Mouse (Mus musculus) ES-Bruce4 (cell line): ENCODE measurements around the gene BC004004. TPM values are rescaled to one million over a fixed set of nuclear protein-coding genes. Genes with fewer than 3 reads are reported as not detected.
A peak's percentile ranks its signal among the peaks of the same experiment; 100 is the strongest.

Experiments used
- H3K27ac ChIP-seq: 2 replicates; pipeline ENCODE4 v1.5.1; 2012; ENCODE audit warnings: low read length, inconsistent platforms; ENCODE audit not compliant: insufficient read depth
- H3K27me3 ChIP-seq: 2 replicates; pipeline ENCODE4 v1.6.1; 2012; ENCODE audit warnings: mild to moderate bottlenecking, low read length, inconsistent platforms; ENCODE audit not compliant: control insufficient read depth, poor library complexity, insufficient read depth, severe bottlenecking
- H3K36me3 ChIP-seq: 2 replicates; pipeline ENCODE4 v1.6.1; 2012; ENCODE audit warnings: inconsistent platforms, mild to moderate bottlenecking, low read length, moderate library complexity; ENCODE audit not compliant: control insufficient read depth, poor library complexity, insufficient read depth, severe bottlenecking
- H3K4me1 ChIP-seq: one replicate; pipeline ENCODE4 v1.8.1; 2011; ENCODE audit warnings: low read length; ENCODE audit not compliant: control insufficient read depth, insufficient read depth
- H3K4me3 ChIP-seq: 2 replicates; pipeline ENCODE4 v1.5.1; 2011; ENCODE audit warnings: low read depth, mild to moderate bottlenecking, low read length
- H3K9ac ChIP-seq: 2 replicates; pipeline ENCODE4 v1.6.1; 2012; ENCODE audit warnings: low read depth, mild to moderate bottlenecking, inconsistent platforms; ENCODE audit not compliant: poor library complexity, severe bottlenecking
- H3K9me3 ChIP-seq: replicated peaks from 2 replicates; pipeline ENCODE4 v1.6.1; 2012; ENCODE audit warnings: mild to moderate bottlenecking, low read length, inconsistent platforms; ENCODE audit not compliant: control insufficient read depth, poor library complexity, insufficient read depth, severe bottlenecking
- CTCF ChIP-seq: IDR thresholded peaks from one replicate; pipeline ENCODE4 v1.8.1; 2011; ENCODE audit warnings: low read depth, low read length
- EP300 ChIP-seq: IDR thresholded peaks from 2 replicates; pipeline ENCODE4 v1.6.1; 2011; ENCODE audit warnings: low read depth, low read length; ENCODE audit not compliant: insufficient read depth
- POLR2A ChIP-seq: IDR thresholded peaks from one replicate; pipeline ENCODE4 v1.8.1; 2011; ENCODE audit warnings: low read length; ENCODE audit not compliant: insufficient read depth
- polyA plus RNA-seq: library from polyadenylated mRNA; stranded (reverse); fragments of >200 nt; gene quantifications from 2 replicates; pipeline ENCODE4 v1.2.4, GENCODE M21; 2011; ENCODE audit warnings: low read depth; ENCODE audit not compliant: missing spikeins, insufficient read depth, insufficient read length

Gene BC004004
- polyA plus RNA-seq, 1 experiment, result 54.0 TPM

DNA sequence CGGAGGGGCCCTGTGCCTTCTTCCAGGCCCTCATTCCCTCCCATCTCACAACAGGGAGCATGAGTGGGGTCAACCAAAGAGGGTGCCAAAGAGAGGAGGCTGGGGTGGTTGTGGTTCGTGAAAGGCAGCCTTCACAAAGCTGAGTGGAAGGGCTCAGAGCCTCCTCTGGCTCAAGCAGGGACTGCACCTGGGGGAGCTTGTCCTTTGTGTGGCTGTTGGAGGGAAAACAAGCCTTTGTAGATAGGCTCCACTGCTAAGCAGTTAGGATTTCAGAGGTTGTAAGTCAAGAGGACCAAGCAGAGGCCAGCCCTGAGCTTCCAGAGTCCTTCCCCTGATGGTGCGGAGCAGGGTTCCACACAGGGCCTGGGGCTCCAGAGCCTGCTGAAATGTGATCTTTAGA lies 34.5 kb downstream of the BC004004 start:
- TF ChIP-seq EP300 (no peak), CTCF (peak; percentile 4), POLR2A (no peak)
- Histone ChIP-seq H3K9me3 (no peaks in the 10 kb centered on the region), H3K9ac (no peak overlapping the region), H3K4me3 (no peak overlapping the region), H3K27ac (no peak overlapping the region), H3K4me1 (no peaks in the 10 kb centered on the region), H3K36me3 (no peaks in the 10 kb centered on the region), H3K27me3 (no peaks in the 10 kb centered on the region)

DNA sequence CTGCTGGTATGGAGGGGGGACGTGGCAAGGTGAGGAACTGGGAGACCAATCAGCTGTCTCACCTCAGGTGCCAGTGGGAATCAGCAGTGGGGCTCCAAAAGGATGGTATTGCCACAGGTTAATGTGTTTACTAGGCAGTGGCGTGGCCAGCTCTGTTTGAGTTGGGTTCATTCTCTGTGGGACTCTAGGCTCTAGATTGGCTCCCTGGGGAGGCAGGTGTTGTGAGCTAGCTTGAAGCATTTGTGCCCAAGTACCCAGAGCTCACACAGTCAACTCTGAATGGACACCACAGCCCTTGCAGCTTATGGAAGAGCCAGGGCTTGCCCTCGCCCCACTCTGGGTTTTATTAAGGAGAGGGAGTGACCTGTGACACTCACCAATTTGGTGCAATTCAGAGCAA lies 35.3 kb downstream of the BC004004 start:
- no peak for TF ChIP-seq POLR2A
- no peak for TF ChIP-seq CTCF
- TF ChIP-seq EP300, result no peak
- Histone ChIP-seq H3K27ac (no peak overlapping the region), H3K4me1 (no peaks in the 10 kb centered on the region), H3K9ac (no peak overlapping the region), H3K9me3 (no peaks in the 10 kb centered on the region), H3K27me3 (no peaks in the 10 kb centered on the region), H3K4me3 (no peak overlapping the region), H3K36me3 (no peaks in the 10 kb centered on the region)

DNA sequence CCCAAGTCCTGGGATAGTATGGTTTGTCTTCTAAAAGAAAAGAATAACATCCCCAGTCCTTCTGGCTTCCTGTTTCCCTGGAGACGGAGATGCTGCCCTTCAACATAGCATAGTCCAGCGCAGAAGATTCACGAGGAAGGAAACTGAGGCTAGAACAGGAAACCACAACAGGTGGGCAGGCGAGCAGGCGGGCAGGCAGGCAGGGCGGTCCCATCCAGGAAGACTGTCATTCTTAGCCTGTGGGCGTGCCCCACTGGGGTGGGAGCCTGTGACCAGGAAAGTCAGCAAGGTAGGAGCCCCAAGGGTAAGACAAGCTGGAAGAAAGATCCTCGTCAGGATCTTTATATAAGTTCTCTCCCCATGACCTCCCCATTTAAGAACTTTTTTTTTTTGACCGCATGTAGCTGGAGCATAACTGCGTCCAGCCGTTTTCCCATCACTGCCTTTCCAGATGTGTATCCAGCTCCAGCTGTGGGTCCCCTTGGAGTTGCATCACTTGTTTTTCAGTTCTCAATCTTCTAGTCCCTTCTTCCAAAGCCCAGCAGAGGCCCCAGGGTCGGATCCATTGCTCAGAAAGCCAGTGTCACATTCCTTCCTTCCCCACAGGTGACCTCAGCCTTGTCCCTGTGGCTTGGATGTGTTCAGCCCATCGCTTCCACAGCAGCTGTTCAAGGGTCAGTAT lies 35.9 kb downstream of the BC004004 start:
- Histone ChIP-seq H3K27me3 (no peaks in the 10 kb centered on the region), H3K36me3 (no peaks in the 10 kb centered on the region), H3K4me3 (no peak overlapping the region), H3K9me3 (no peaks in the 10 kb centered on the region), H3K4me1 (no peaks in the 10 kb centered on the region), H3K27ac (no peak overlapping the region), H3K9ac (no peak overlapping the region)
- no peak for TF ChIP-seq EP300
- TF ChIP-seq CTCF, result no peak
- no peak for TF ChIP-seq POLR2A

DNA sequence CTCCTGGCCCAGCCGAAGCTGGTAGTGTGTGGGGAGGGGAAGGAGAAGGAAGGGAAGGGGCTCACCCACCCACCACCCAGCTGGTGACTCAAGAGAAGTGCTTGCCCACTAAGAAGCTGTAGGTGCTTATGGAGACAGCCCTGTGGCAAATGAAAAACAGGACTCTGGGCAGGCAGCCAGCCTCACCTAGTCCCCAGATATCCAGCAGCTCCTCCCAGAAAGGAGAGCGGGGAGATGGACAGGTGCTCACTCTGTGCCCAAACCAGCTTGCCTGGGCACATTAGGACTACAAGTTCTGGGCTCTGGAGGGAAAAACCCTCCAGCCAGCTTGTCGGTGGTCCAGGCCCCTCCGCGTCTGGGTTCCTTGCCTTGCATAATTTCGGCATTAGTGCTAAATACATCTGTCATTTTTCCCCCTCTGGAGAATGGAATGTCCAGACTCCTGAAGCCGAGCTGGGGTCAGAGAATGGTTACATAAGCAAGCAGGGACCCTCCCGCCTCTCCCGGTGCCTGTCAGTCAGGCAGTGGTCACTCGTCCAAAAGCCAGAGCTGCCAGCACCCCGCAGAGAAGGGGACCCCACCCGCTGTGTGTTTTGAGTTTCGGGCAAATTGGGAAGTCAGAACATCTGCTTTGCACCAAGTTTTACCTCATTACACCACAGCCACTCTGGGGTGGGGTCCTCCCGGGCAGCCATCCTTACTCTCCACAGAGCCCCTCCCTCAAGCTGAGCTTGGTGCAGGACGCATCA lies 36.6 kb downstream of the BC004004 start:
- no peak overlapping the region for H3K9ac ChIP-seq
- no peak overlapping the region for H3K27ac ChIP-seq
- TF ChIP-seq CTCF (no peak), EP300 (no peak), POLR2A (no peak)
- H3K27me3 ChIP-seq, result no peaks in the 10 kb centered on the region
- no peaks in the 10 kb centered on the region for H3K36me3 ChIP-seq
- H3K9me3 ChIP-seq, result no peaks in the 10 kb centered on the region
- no peak overlapping the region for H3K4me3 ChIP-seq
- H3K4me1 ChIP-seq, result no peaks in the 10 kb centered on the region

DNA sequence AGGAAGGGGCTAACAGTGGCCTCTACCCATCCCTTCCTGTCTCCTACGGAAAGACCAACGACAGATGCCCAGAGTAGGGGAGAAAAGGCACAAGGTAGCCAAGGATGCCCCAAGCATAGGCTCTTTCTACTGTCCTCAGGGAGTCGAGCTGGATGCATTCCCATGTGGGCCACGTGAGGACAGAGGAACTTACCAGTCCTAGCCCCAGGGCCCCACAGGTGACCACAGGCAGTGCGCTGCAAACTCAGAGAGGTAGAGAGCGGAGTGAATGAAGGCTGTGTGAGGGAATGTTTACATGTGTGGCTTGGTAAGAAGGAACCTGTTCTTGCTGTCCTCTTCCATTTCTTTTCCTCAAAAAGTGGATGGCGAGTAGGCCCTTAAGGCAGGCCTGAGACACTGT lies 37.3 kb downstream of the BC004004 start:
- H3K27me3 ChIP-seq, result no peaks in the 10 kb centered on the region
- no peak overlapping the region for H3K9ac ChIP-seq
- TF ChIP-seq POLR2A, result no peak
- TF ChIP-seq EP300, result no peak
- no peak for TF ChIP-seq CTCF
- H3K27ac ChIP-seq, result no peak overlapping the region
- H3K4me1 ChIP-seq, result no peaks in the 10 kb centered on the region
- no peak overlapping the region for H3K4me3 ChIP-seq
- no peaks in the 10 kb centered on the region for H3K36me3 ChIP-seq
- no peaks in the 10 kb centered on the region for H3K9me3 ChIP-seq

DNA sequence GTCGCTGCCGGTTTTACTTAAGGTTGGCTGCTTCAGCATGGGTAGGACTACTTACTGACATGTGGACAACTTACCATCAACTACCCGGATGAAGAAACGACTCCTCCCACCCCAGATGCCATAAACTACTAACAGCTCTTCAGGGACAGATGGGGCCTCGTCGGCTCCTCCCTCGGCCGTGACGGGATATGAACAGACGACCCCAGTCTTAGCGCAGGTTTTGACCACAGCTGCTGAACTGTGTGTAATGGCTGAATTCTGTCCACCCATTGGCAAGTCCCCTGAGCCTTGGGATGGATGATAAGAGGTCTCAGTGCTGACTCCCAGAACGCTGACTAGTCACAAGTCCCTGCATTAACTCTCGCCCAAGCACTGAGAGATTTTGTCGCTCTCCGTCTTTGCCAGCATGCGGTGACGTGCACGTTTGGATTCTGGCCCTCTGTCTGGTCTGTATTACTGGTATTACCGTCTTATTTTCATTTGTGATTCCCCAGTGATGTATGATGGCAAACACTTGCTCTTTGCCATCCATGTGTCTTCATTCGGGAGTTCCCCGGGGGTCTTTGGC lies 41.6 kb downstream of the BC004004 start:
- H3K4me1 ChIP-seq, result no peaks in the 10 kb centered on the region
- H3K27me3 ChIP-seq, result no peaks in the 10 kb centered on the region
- H3K36me3 ChIP-seq, result no peaks in the 10 kb centered on the region
- TF ChIP-seq EP300, result no peak
- no peak for TF ChIP-seq POLR2A
- no peak for TF ChIP-seq CTCF
- no peak overlapping the region for H3K4me3 ChIP-seq
- no peaks in the 10 kb centered on the region for H3K9me3 ChIP-seq
- no peak overlapping the region for H3K9ac ChIP-seq
- no peak overlapping the region for H3K27ac ChIP-seq
